Mouse (Mus musculus) G1E (cell line): Measurements from ENCODE around the gene Creb5.

Source experiments
- CTCF ChIP-seq: IDR thresholded peaks from 2 replicates; pipeline ENCODE4 v1.5.1; 2012; ENCODE audit warnings: low read depth, low read length, inconsistent platforms, mixed read lengths
- GATA1 ChIP-seq: IDR thresholded peaks from 2 replicates; pipeline ENCODE4 v1.6.1; 2012; ENCODE audit warnings: borderline replicate concordance, low read length, inconsistent platforms, mixed read lengths
- GATA2 ChIP-seq: IDR thresholded peaks from 2 replicates; pipeline ENCODE4 v1.6.1; 2012; ENCODE audit warnings: low read depth, low read length, inconsistent platforms, borderline replicate concordance
- POLR2AphosphoS5 ChIP-seq: IDR thresholded peaks from 2 replicates; pipeline ENCODE4 v1.6.1; 2012; ENCODE audit warnings: low read depth, low read length, inconsistent platforms; ENCODE audit not compliant: insufficient replicate concordance
- TAL1 ChIP-seq: conservative IDR thresholded peaks from 2 replicates; pipeline ENCODE4 v1.6.1; 2012; ENCODE audit warnings: low read depth, low read length, inconsistent platforms, mixed read lengths

- no peak for TF ChIP-seq CTCF
- TF ChIP-seq GATA1 = no peak
- TF ChIP-seq POLR2AphosphoS5 = no peak
- TF ChIP-seq GATA2 = no peak
- TF ChIP-seq TAL1 = no peak
Observed at GRCm38 (mm10) chr6:53562586-53562985, 275.5 kb downstream of the Creb5 start.
